Mouse (Mus musculus): ENCODE data around the gene AC131692.1. TPM values are rescaled to one million over a fixed set of nuclear protein-coding genes. Genes with fewer than 3 reads are reported as not detected.

Gene AC131692.1
- total RNA-seq, 1 experiment from 2014 or later: not detected

Other genes starting within 250 kb of the AC131692.1 start
- gene Frmd8, start 219.1 kb upstream of the AC131692.1 start, total RNA-seq (2023; ENCODE audit: inconsistent age): 29.4 to 40.1 TPM (median 35.7 TPM) in 4 replicates
- gene Slc25a45, start 216.6 kb upstream of the AC131692.1 start, total RNA-seq (2023; ENCODE audit: inconsistent age): 21.3 to 29.7 TPM (median 22.3 TPM) in 4 replicates
- gene Tigd3, start 200.3 kb upstream of the AC131692.1 start, total RNA-seq (2023; ENCODE audit: inconsistent age): 1.9 to 2.7 TPM (median 2.6 TPM) in 4 replicates
- gene Dpf2, start 181.4 kb upstream of the AC131692.1 start, total RNA-seq (2023; ENCODE audit: inconsistent age): 161 to 182 TPM (median 167 TPM) in 4 replicates
- 0.29 to 0.69 TPM (median 0.35 TPM) in 3 of 4 replicates, not detected in the other for gene Cdc42ep2, start 169.6 kb upstream of the AC131692.1 start, total RNA-seq (2023; ENCODE audit: inconsistent age)
- gene Pola2, start 130.2 kb upstream of the AC131692.1 start, total RNA-seq (2023; ENCODE audit: inconsistent age): 73.1 to 80.6 TPM (median 74.2 TPM) in 4 replicates
- not detected in 4 replicates for gene Slc22a20, start 108.3 kb upstream of the AC131692.1 start, total RNA-seq (2023; ENCODE audit: inconsistent age)
- gene Capn1, start 78.5 kb upstream of the AC131692.1 start, total RNA-seq (2023; ENCODE audit: inconsistent age): 82.1 to 108 TPM (median 91.6 TPM) in 4 replicates
- gene Syvn1, start 47.8 kb upstream of the AC131692.1 start, total RNA-seq (2023; ENCODE audit: inconsistent age): 176 to 196 TPM (median 188 TPM) in 4 replicates
- 14.5 to 19.1 TPM (median 18.6 TPM) in 4 replicates for gene Mrpl49, start 36.6 kb upstream of the AC131692.1 start, total RNA-seq (2023; ENCODE audit: inconsistent age)
- 3,370 to 3,487 TPM (median 3,432 TPM) in 4 replicates for gene Fau, start 36.6 kb upstream of the AC131692.1 start, total RNA-seq (2023; ENCODE audit: inconsistent age)
- 11.7 to 16.6 TPM (median 12.9 TPM) in 4 replicates for gene Znhit2, start 33.2 kb upstream of the AC131692.1 start, total RNA-seq (2023; ENCODE audit: inconsistent age)
- 9.3 to 20.4 TPM (median 16.4 TPM) in 4 replicates for gene Tm7sf2, start 26.0 kb upstream of the AC131692.1 start, total RNA-seq (2023; ENCODE audit: inconsistent age)
- 88.4 to 98.7 TPM (median 94.0 TPM) in 4 replicates for gene Vps51, start 17.2 kb upstream of the AC131692.1 start, total RNA-seq (2023; ENCODE audit: inconsistent age)
- not detected in 4 replicates for gene Tmem262, start 14.4 kb upstream of the AC131692.1 start, total RNA-seq (2023; ENCODE audit: inconsistent age)
- gene Gm28374, start 12.2 kb upstream of the AC131692.1 start, total RNA-seq (2023; ENCODE audit: inconsistent age): 1.0 to 1.4 TPM in 2 of 4 replicates, not detected in the others
- 52.4 to 58.0 TPM (median 54.3 TPM) in 4 replicates for gene Zfpl1, start 9.5 kb upstream of the AC131692.1 start, total RNA-seq (2023; ENCODE audit: inconsistent age)
- gene Cdca5, start 9.4 kb upstream of the AC131692.1 start, total RNA-seq (2023; ENCODE audit: inconsistent age): 1.4 to 3.9 TPM (median 2.2 TPM) in 4 replicates
- gene Naaladl1, start 11.4 kb downstream of the AC131692.1 start, total RNA-seq (2023; ENCODE audit: inconsistent age): not detected in 4 replicates
- gene Sac3d1, start 24.2 kb downstream of the AC131692.1 start, total RNA-seq (2023; ENCODE audit: inconsistent age): 8.1 to 10.4 TPM (median 8.8 TPM) in 4 replicates
- 28.8 to 34.9 TPM (median 32.1 TPM) in 4 replicates for gene Snx15, start 33.9 kb downstream of the AC131692.1 start, total RNA-seq (2023; ENCODE audit: inconsistent age)
- not detected in 4 replicates for gene Batf2, start 46.6 kb downstream of the AC131692.1 start, total RNA-seq (2023; ENCODE audit: inconsistent age)
- gene Arl2, start 47.1 kb downstream of the AC131692.1 start, total RNA-seq (2023; ENCODE audit: inconsistent age): 28.2 to 35.1 TPM (median 33.3 TPM) in 4 replicates
- not detected in 4 replicates for gene Majin, start 90.0 kb downstream of the AC131692.1 start, total RNA-seq (2023; ENCODE audit: inconsistent age)
- not detected in 4 replicates for gene Gpha2, start 132.0 kb downstream of the AC131692.1 start, total RNA-seq (2023; ENCODE audit: inconsistent age)
- gene Ppp2r5b, start 141.5 kb downstream of the AC131692.1 start, total RNA-seq (2023; ENCODE audit: inconsistent age): 23.9 to 27.8 TPM (median 25.9 TPM) in 4 replicates
- gene Atg2a, start 147.2 kb downstream of the AC131692.1 start, total RNA-seq (2023; ENCODE audit: inconsistent age): 163 to 191 TPM (median 175 TPM) in 4 replicates
- 247 to 254 TPM (median 253 TPM) in 4 replicates for gene Ehd1, start 182.3 kb downstream of the AC131692.1 start, total RNA-seq (2023; ENCODE audit: inconsistent age)
- gene Cdc42bpg, start 212.0 kb downstream of the AC131692.1 start, total RNA-seq (2023; ENCODE audit: inconsistent age): 13.9 to 18.0 TPM (median 15.4 TPM) in 4 replicates
- 39.8 to 42.8 TPM (median 40.9 TPM) in 4 replicates for gene Men1, start 240.6 kb downstream of the AC131692.1 start, total RNA-seq (2023; ENCODE audit: inconsistent age)
- gene Map4k2, start 246.7 kb downstream of the AC131692.1 start, total RNA-seq (2023; ENCODE audit: inconsistent age): 591 to 639 TPM (median 615 TPM) in 4 replicates

Measured in B cell, adult (primary cell).